8 mouse cellular contexts compared by ENCODE assay signal in the genomic region with DNA sequence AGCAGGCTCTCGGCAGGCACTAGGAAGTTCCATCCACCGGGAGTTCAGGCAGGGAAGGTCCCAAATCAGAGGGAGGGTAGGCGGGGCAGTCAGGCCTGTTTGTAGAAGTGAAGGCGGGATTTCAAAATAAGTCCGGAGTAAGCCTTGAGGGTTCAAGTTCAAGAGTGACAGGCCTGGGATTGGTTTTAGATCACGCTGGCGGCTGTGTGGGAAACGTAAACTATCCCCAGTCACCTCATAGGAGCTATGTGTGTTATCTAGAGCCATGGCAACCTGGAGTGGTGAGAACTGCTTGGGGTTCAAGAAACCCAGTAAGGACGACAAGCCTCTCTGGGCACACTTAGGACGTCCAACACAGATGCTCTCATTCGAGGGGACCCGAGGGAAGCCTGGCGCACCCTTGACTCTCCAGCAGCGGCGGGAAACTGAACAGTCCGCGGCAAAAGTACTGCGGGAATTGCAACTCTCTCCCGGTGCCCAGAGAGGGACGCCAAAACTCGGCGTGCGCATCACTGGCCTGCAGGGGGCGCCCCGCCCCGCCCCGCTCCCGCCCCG. TPM values are rescaled to one million over a fixed set of nuclear protein-coding genes. Genes with fewer than 3 reads are reported as not detected.
DNase-seq lines count a peak whose midpoint lies in the region; ATAC-seq and TF ChIP-seq lines count a peak whose summit lies in the region.

No protein-coding gene starts in this region.

- DNase-seq in 3134 (ENCODE audit: extremely low read depth, insufficient read length, low spot score) = peak; percentile 74
- DNase-seq in cerebellum, adult 11-12 months = peak; percentile 36
- DNase-seq in heart, adult 2 months = peak; percentile 49 to 79
- DNase-seq in kidney, adult 2 months = peak; percentile 47
- DNase-seq in lung, embryonic 14.5 days = no peak
- no peak for DNase-seq in left cerebral cortex, adult 9 months (ENCODE audit: low spot score in 2 of 2)

- H3ac ChIP-seq in C2C12 (ENCODE audit: control insufficient read depth, insufficient read length, low read depth) = peak overlapping the region; percentile 46

- intact Hi-C loops in heart, adult 2 months (cut with DNase I) = loop anchor here (2.0 kb wide), 3 partner anchors 27 to 45 kb away; no protein-coding TSS in a partner anchor

- H3K4me2 ChIP-seq in lung, embryonic 14.5 days = peak overlapping the region; percentile 98

- H3K4me3 ChIP-seq in C2C12 (ENCODE audit: insufficient read depth, poor library complexity, severe bottlenecking) = peak overlapping the region; percentile 23
- peak overlapping the region; percentile 53 for H3K4me3 ChIP-seq in heart, adult 2 months
- peak overlapping the region; percentile 42 for H3K4me3 ChIP-seq in kidney, adult 2 months (ENCODE audit: insufficient read depth, low read depth, low read length)
- peak overlapping the region; percentile 70 for H3K4me3 ChIP-seq in lung, embryonic 14.5 days (ENCODE audit: low read depth, low read length)

- H3K9me3 ChIP-seq in lung, embryonic 14.5 days (ENCODE audit: low read depth, low read length) = no peaks in the 10 kb centered on the region

- TF ChIP-seq POLR2A in heart, adult 2 months (IDR thresholded peaks at IDR 0.05; ENCODE audit: insufficient read depth, low read depth, low read length) = no peak
- no peak for TF ChIP-seq POLR2A in kidney, adult 2 months (IDR thresholded peaks at IDR 0.05; ENCODE audit: low read depth, low read length)

- H3K79me2 ChIP-seq in C2C12 (ENCODE audit: control insufficient read depth, insufficient read depth) = peaks cover 46% of the 10 kb centered on the region
- H3K79me2 ChIP-seq in heart, adult 2 months (replicated peaks; ENCODE audit: control insufficient read depth, insufficient read depth, low read length) = peaks cover 2% of the 10 kb centered on the region

- ATAC-seq in lung, embryonic 14.5 days (ENCODE audit: insufficient read depth) = peak; percentile 79
- peak; percentile 44 for ATAC-seq in neutrophil, adult 5-6 weeks (ENCODE audit: extremely low read depth, insufficient number of reproducible peaks, low FRiP score, poor library complexity, severe bottlenecking)

- peaks cover 25% of the 10 kb centered on the region for H3K36me3 ChIP-seq in C2C12 (ENCODE audit: control insufficient read depth, insufficient read depth)
- peaks cover 19% of the 10 kb centered on the region for H3K36me3 ChIP-seq in heart, adult 2 months (ENCODE audit: control insufficient read depth, insufficient read depth, low read length)
- no peaks in the 10 kb centered on the region for H3K36me3 ChIP-seq in kidney, adult 2 months (ENCODE audit: control insufficient read depth, insufficient read depth, low read length)
- peaks cover 19% of the 10 kb centered on the region; the same call in 1 of the 2 replicates for H3K36me3 ChIP-seq in lung, embryonic 14.5 days (ENCODE audit: insufficient read depth)

- peak overlapping the region; percentile 61 for H3K9ac ChIP-seq in heart, adult 2 months (ENCODE audit: low read depth, low read length)
- H3K9ac ChIP-seq in lung, embryonic 14.5 days = peak overlapping the region; percentile 28; the same call in 1 of the 2 replicates

- no peaks in the 10 kb centered on the region for H3K27me3 ChIP-seq in C2C12 (ENCODE audit: control insufficient read depth, insufficient read depth, insufficient read length)
- no peaks in the 10 kb centered on the region for H3K27me3 ChIP-seq in heart, adult 2 months (ENCODE audit: control insufficient read depth, insufficient read depth, low read length)
- H3K27me3 ChIP-seq in kidney, adult 2 months (replicated peaks; ENCODE audit: control insufficient read depth, insufficient read depth, low read length) = no peaks in the 10 kb centered on the region
- H3K27me3 ChIP-seq in lung, embryonic 14.5 days (ENCODE audit: insufficient read depth, low read length) = no peaks in the 10 kb centered on the region

- H3K79me3 ChIP-seq in C2C12 (ENCODE audit: low read depth) = peaks cover 44% of the 10 kb centered on the region

- TF ChIP-seq EP300 in heart, adult 2 months (IDR thresholded peaks at IDR 0.05; ENCODE audit: insufficient read depth, low read depth, low read length) = no peak

- peaks cover 22% of the 10 kb centered on the region for H3K4me1 ChIP-seq in heart, adult 2 months (ENCODE audit: control insufficient read depth, insufficient read depth, low read length)
- H3K4me1 ChIP-seq in kidney, adult 2 months (ENCODE audit: control insufficient read depth, insufficient read depth, low read length) = peaks cover 13% of the 10 kb centered on the region
- H3K4me1 ChIP-seq in lung, embryonic 14.5 days (ENCODE audit: insufficient read depth) = peaks cover 31% of the 10 kb centered on the region

- under 1% methylated on average over 17 of the region's 29 CpGs for WGBS in heart, adult 2 months
- WGBS in kidney, adult 2 months = 2% methylated on average over 23 of the region's 29 CpGs
- under 1% methylated on average over 28 of the region's 29 CpGs for WGBS in lung, embryonic 14.5 days

- peak overlapping the region; percentile 71 for H3K27ac ChIP-seq in heart, adult 2 months
- no peak overlapping the region for H3K27ac ChIP-seq in kidney, adult 2 months (ENCODE audit: insufficient read depth, low read depth, low read length)
- peak overlapping the region; percentile 70 for H3K27ac ChIP-seq in lung, embryonic 14.5 days (ENCODE audit: low read depth)

- TF ChIP-seq CTCF in C2C12 (IDR thresholded peaks at IDR 0.05; ENCODE audit: control insufficient read depth, insufficient read depth, insufficient read length) = peak; percentile 73
- TF ChIP-seq CTCF in heart, adult 2 months (IDR thresholded peaks at IDR 0.05) = peak; percentile 65
- peak; percentile 43 for TF ChIP-seq CTCF in kidney, adult 2 months (conservative IDR thresholded peaks at IDR 0.05; ENCODE audit: insufficient read depth, insufficient read length, low read depth, low read length)
- peak; percentile 62 for TF ChIP-seq CTCF in lung, embryonic 14.5 days (IDR thresholded peaks at IDR 0.05; ENCODE audit: low read depth)

TF ChIP-seq in C2C12, 6 proteins besides CTCF, POLR2A, EP300 and RAD21:
- TF ChIP-seq USF1 (IDR thresholded peaks at IDR 0.05; ENCODE audit: low read depth) (no peak), CEBPB (IDR thresholded peaks at IDR 0.05; ENCODE audit: low read depth) (no peak), MAX (IDR thresholded peaks at IDR 0.05) (no peak), MYOD1 (IDR thresholded peaks at IDR 0.05; ENCODE audit: control insufficient read depth, insufficient read length, low read depth) (no peak), FOSL1 (IDR thresholded peaks at IDR 0.05; ENCODE audit: insufficient read depth, low read length, poor library complexity, severe bottlenecking) (no peak), MYOG (IDR thresholded peaks at IDR 0.05; ENCODE audit: control insufficient read depth, extremely low read depth, insufficient read length) (no peak)
TF ChIP-seq in C2C12: peak in this region for 0.

RNA-seq across cellular contexts. Expression of a gene that starts 0.4 kb away (rescaled TPM):
- 20.0 TPM for polyA plus RNA-seq in C2C12 (2012; fragmentation: generic; extraction: Trizol)
- 10 to 100 TPM; 33.7 to 48.9 TPM for total RNA-seq in heart, adult 2 months (2021)
- 34.6 and 50.0 TPM in 2 replicates for polyA plus RNA-seq in heart, adult 2 months (2012; rRNA removed)
- polyA plus RNA-seq in kidney, adult 2 months (2012; rRNA removed) = 56.9 and 58.7 TPM in 2 replicates
- polyA plus RNA-seq in lung, embryonic 14.5 days (2014; fragmentation: Nextera tagmentation; extraction: Ambion mirVana) = 68.2 and 69.7 TPM in 2 replicates
- total RNA-seq in neutrophil, adult 5-6 weeks (2017) = 87.1 and 88.6 TPM in 2 replicates

RNA-seq across cellular contexts. Expression of a gene that starts 51.5 kb away (rescaled TPM):
- 9.1 TPM for polyA plus RNA-seq in C2C12 (2012; fragmentation: generic; extraction: Trizol)
- 10 to 100 TPM; 35.4 to 36.8 TPM for total RNA-seq in heart, adult 2 months (2021)
- 8.3 and 18.9 TPM in 2 replicates for polyA plus RNA-seq in heart, adult 2 months (2012; rRNA removed)
- polyA plus RNA-seq in kidney, adult 2 months (2012; rRNA removed) = 13.8 and 20.0 TPM in 2 replicates
- polyA plus RNA-seq in lung, embryonic 14.5 days (2014; fragmentation: Nextera tagmentation; extraction: Ambion mirVana) = 47.6 and 53.0 TPM in 2 replicates
- total RNA-seq in neutrophil, adult 5-6 weeks (2017) = 39.3 and 41.1 TPM in 2 replicates

Comparison
In these comparisons a context has a peak if more than half of its experiments do, and no peak if none do; other contexts are left out.
1. DNase-seq: peak in 3134 (single experiment), cerebellum, adult 11-12 months (single experiment), heart, adult 2 months (2 of 2) and kidney, adult 2 months (single experiment); none in lung, embryonic 14.5 days (single experiment) and left cerebral cortex, adult 9 months (0 of 2).
2. Peak in every context shown above with its lines, with median percentiles within 50 percentile points of each other: H3K4me3 ChIP-seq and CTCF ChIP-seq.